Comparison of ENCODE assay signal across 10 mouse cellular contexts in genomic region chr10:128374393-128374792, GRCm38 (mm10). TPM values are rescaled to one million over a fixed set of nuclear protein-coding genes. Genes with fewer than 3 reads are reported as not detected.
DNase-seq lines count a peak whose midpoint lies in the region; TF ChIP-seq lines count a peak whose summit lies in the region.
"Had no signal": no experiment of that assay in that cellular context is flagged by ENCODE, and none has a peak within 500 bp of the region (broad histone marks: within the 10 kb centered on the region; RNA-seq: fewer than 3 reads in every experiment).

No protein-coding gene starts in this region.

- intact Hi-C loops in gastrocnemius, adult 2 months (cut with DNase I), result loop anchor here (10.0 kb wide), 1 partner anchor 170 kb away; the partner anchor contains the start of genes Rpl41 and Zc3h10
- intact Hi-C loops in gastrocnemius, postnatal 14 days (cut with DNase I; ENCODE audit: low total_unique reads), result no loop called here

- peak; percentile 43 for TF ChIP-seq CTCF in gastrocnemius, adult 2 months (IDR thresholded peaks at IDR 0.05)

- peak overlapping the region; percentile 96 for H3K27ac ChIP-seq in gastrocnemius, adult 2 months
- H3K27ac ChIP-seq: embryonic facial prominence, embryonic 12.5 days; stomach, embryonic 15.5 days had no signal

- no peak for DNase-seq in gastrocnemius, adult 2 months
- no peak for DNase-seq in gastrocnemius, postnatal 14 days
- DNase-seq in lung, postnatal 36 days, result peak; percentile 25
- DNase-seq in lung, adult 18-20 months, result no peak
- DNase-seq in MEL-GATA-1-ER (ENCODE audit: extremely low read depth, low read depth), result peak; percentile 75
- peak; percentile 32 for DNase-seq in mesoderm, embryonic 11.5 days (ENCODE audit: low read depth, low spot score)
- no peak for DNase-seq in layer of hippocampus, postnatal 10 days (ENCODE audit: low spot score in 2 of 2)
- no peak for DNase-seq in frontal cortex, postnatal 10 days (ENCODE audit: low spot score in 2 of 2)

- no peak overlapping the region for H3K4me3 ChIP-seq in gastrocnemius, adult 2 months
- H3K4me3 ChIP-seq: embryonic facial prominence, embryonic 12.5 days; stomach, embryonic 15.5 days had no signal

RNA-seq across cellular contexts. Expression of gene Ankrd52, which starts 2.5 kb away (rescaled TPM):
- 10 to 100 TPM; 46.7 to 58.9 TPM for total RNA-seq in gastrocnemius, adult 2 months (2021)
- 10 to 100 TPM; 53.7 to 54.8 TPM for total RNA-seq in gastrocnemius, postnatal 14 days (2021)
- total RNA-seq in layer of hippocampus, postnatal 10 days (2021), result 10 to 100 TPM; 79.0 to 80.3 TPM

RNA-seq across cellular contexts. Expression of gene Coq10a, which starts 5.6 kb away (rescaled TPM):
- 100 to 1,000 TPM; 447 to 542 TPM for total RNA-seq in gastrocnemius, adult 2 months (2021)
- total RNA-seq in gastrocnemius, postnatal 14 days (2021), result 100 to 1,000 TPM; 257 to 331 TPM
- 10 to 100 TPM; 55.6 to 58.8 TPM for total RNA-seq in layer of hippocampus, postnatal 10 days (2021)

RNA-seq across cellular contexts. Expression of gene Slc39a5, which starts 26.6 kb away (rescaled TPM):
- total RNA-seq in gastrocnemius, adult 2 months (2021), result not detected
- total RNA-seq in gastrocnemius, postnatal 14 days (2021), result not detected
- under 1 TPM; 0.22 to 0.53 TPM for total RNA-seq in layer of hippocampus, postnatal 10 days (2021)

RNA-seq across cellular contexts. Expression of gene Cs, which starts 36.9 kb away (rescaled TPM):
- 100 to 1,000 TPM; 541 to 658 TPM for total RNA-seq in gastrocnemius, adult 2 months (2021)
- total RNA-seq in gastrocnemius, postnatal 14 days (2021), result 100 to 1,000 TPM; 571 to 668 TPM
- total RNA-seq in layer of hippocampus, postnatal 10 days (2021), result 100 to 1,000 TPM; 277 to 286 TPM

RNA-seq across cellular contexts. Expression of gene Nabp2, which starts 36.9 kb away (rescaled TPM):
- total RNA-seq in gastrocnemius, adult 2 months (2021), result 10 to 100 TPM; 56.7 to 59.0 TPM
- total RNA-seq in gastrocnemius, postnatal 14 days (2021), result 10 to 100 TPM; 48.2 to 51.8 TPM
- 10 to 100 TPM; 94.1 to 94.2 TPM for total RNA-seq in layer of hippocampus, postnatal 10 days (2021)

Comparison
In these comparisons a context has a peak if more than half of its experiments do, and no peak if none do; other contexts are left out.
1. DNase-seq: peak in lung, postnatal 36 days (single experiment), MEL-GATA-1-ER (single experiment) and mesoderm, embryonic 11.5 days (single experiment); none in gastrocnemius, adult 2 months (single experiment), gastrocnemius, postnatal 14 days (single experiment), lung, adult 18-20 months (0 of 2), layer of hippocampus, postnatal 10 days (0 of 2) and frontal cortex, postnatal 10 days (0 of 2).
2. RNA of gene Coq10a, which starts 5.6 kb away (total RNA-seq): 447 to 542 TPM in gastrocnemius, adult 2 months and 257 to 331 TPM in gastrocnemius, postnatal 14 days; 55.6 to 58.8 TPM in layer of hippocampus, postnatal 10 days; every median in the first group is over 4 times any median in the second.